Mouse (Mus musculus) liver, embryonic 12.5 days (tissue): ENCODE data around the gene Ints3. TPM values are rescaled to one million over a fixed set of nuclear protein-coding genes. Genes with fewer than 3 reads are reported as not detected.
"Not testable (repeated sequence)": the region's sequence is repeated elsewhere in the genome, so short reads cannot be mapped to it uniquely, and the experiment has no call there.

Experiments used
- ATAC-seq: fragments of 200-750 bp; cut with Nextera tagmentation; 2 replicates; pipeline ENCODE4 v1.8.0; 2017; ENCODE audit warnings: moderate number of reproducible peaks, mild to moderate bottlenecking, moderate library complexity
- H3K27ac ChIP-seq: fragments of 300-500 bp; sonication (generic); 2 replicates; pipeline ENCODE4 v1.5.1; 2016; ENCODE audit warnings: mild to moderate bottlenecking
- H3K27me3 ChIP-seq: fragments of 300-500 bp; sonication (generic); replicated peaks from 2 replicates; pipeline ENCODE4 v1.6.1; 2016; ENCODE audit warnings: mild to moderate bottlenecking, moderate library complexity
- H3K36me3 ChIP-seq: fragments of 300-500 bp; sonication (generic); 2 replicates; pipeline ENCODE4 v1.6.1; 2016; ENCODE audit warnings: mild to moderate bottlenecking, moderate library complexity
- H3K4me1 ChIP-seq: fragments of 300-500 bp; sonication (generic); 2 replicates; pipeline ENCODE4 v1.6.1; 2016
- H3K4me2 ChIP-seq: fragments of 300-500 bp; sonication (generic); 2 replicates; pipeline ENCODE4 v1.6.1; 2016; ENCODE audit warnings: mild to moderate bottlenecking, moderate library complexity
- H3K4me3 ChIP-seq: fragments of 300-500 bp; sonication (generic); 2 replicates; pipeline ENCODE4 v1.5.1; 2016; ENCODE audit warnings: mild to moderate bottlenecking, moderate library complexity
- H3K9ac ChIP-seq: fragments of 300-500 bp; sonication (generic); 2 replicates; pipeline ENCODE4 v1.6.1; 2016; ENCODE audit warnings: mild to moderate bottlenecking, moderate library complexity
- H3K9me3 ChIP-seq: fragments of 300-500 bp; sonication (generic); replicated peaks from 2 replicates; pipeline ENCODE4 v1.6.1; 2016; ENCODE audit warnings: mild to moderate bottlenecking, moderate library complexity
- WGBS: fragments of 180-500 bp; shearing (Covaris S2); methylation state at CpG from one replicate; pipeline ENCODE4 v1.1.7; 2016; ENCODE audit not compliant: insufficient replicate concordance; 5-methylcytosine and 5-hydroxymethylcytosine counted together
- polyA plus RNA-seq: library from polyadenylated mRNA; unstranded; fragments of >200 nt; fragmentation: Nextera tagmentation; extraction: Ambion mirVana; gene quantifications from 2 replicates; pipeline ENCODE4 v1.2.1, GENCODE M21; 2016

Gene Ints3
- polyA plus RNA-seq, 1 experiment from 2014 or later, result 20.8 TPM

GRCm38 (mm10) chr3:90373432-90374028 is 59.9 kb downstream of the Ints3 start:
- Histone ChIP-seq H3K4me3 (no peak overlapping the region), H3K4me1 (peaks cover 6% of the 10 kb centered on the region; the same call in 1 of the 2 replicates), H3K27me3 (no peaks in the 10 kb centered on the region), H3K27ac (no peak overlapping the region), H3K9ac (no peak overlapping the region), H3K36me3 (no peaks in the 10 kb centered on the region), H3K4me2 (no peak overlapping the region), H3K9me3 (no peaks in the 10 kb centered on the region)
- ATAC-seq, result peak; percentile 46; the same call in 1 of the 2 replicates
- 25% methylated on average over 4 of the region's 4 CpGs for WGBS

- Histone ChIP-seq H3K36me3 (no peaks in the 10 kb centered on the region), H3K4me1 (peaks cover 6% of the 10 kb centered on the region; the same call in 1 of the 2 replicates), H3K27me3 (no peaks in the 10 kb centered on the region), H3K9ac (no peak overlapping the region), H3K4me3 (no peak overlapping the region), H3K4me2 (no peak overlapping the region), H3K9me3 (no peaks in the 10 kb centered on the region), H3K27ac (no peak overlapping the region)
- 45% methylated on average over 5 of the region's 5 CpGs for WGBS
- no peak; the same call in 1 of the 2 replicates for ATAC-seq
Measured at GRCm38 (mm10) chr3:90372817-90373216, 60.6 kb downstream of the Ints3 start.

- peaks cover 11% of the 10 kb centered on the region for H3K4me1 ChIP-seq
- H3K4me3 ChIP-seq, result no peak overlapping the region
- no peak overlapping the region for H3K4me2 ChIP-seq
- no peaks in the 10 kb centered on the region for H3K36me3 ChIP-seq
- H3K27ac ChIP-seq, result no peak overlapping the region
- no peak for ATAC-seq
- no peaks in the 10 kb centered on the region for H3K27me3 ChIP-seq
- no peak overlapping the region for H3K9ac ChIP-seq
- H3K9me3 ChIP-seq, result no peaks in the 10 kb centered on the region
- 67% methylated on average over 7 of the region's 7 CpGs for WGBS
Measured at GRCm38 (mm10) chr3:90371857-90372256, 61.6 kb downstream of the Ints3 start.

DNA sequence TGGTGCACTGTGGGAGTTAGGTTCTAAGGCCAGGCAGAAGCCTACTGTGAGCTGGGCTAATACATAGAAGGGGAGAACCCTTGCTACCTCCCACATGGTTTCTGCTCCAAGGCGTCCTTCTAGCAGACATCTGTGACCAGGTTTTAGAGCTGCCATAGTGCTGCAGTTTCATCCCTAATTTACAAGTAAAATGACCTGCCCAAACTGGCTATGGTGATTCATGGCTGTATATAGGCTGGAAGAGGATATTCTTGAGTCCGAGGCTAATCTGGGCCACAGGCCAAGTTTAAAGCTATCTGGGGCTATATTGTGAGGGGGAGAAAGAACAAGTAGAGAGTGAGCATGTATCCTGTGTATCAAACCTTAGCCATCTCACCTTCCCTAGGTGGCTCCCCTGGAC is 64.4 kb downstream of the Ints3 start:
- no peak overlapping the region for H3K4me2 ChIP-seq
- no peak for ATAC-seq
- no peak overlapping the region for H3K9ac ChIP-seq
- no peaks in the 10 kb centered on the region for H3K9me3 ChIP-seq
- H3K4me1 ChIP-seq, result peaks cover 16% of the 10 kb centered on the region
- no peaks in the 10 kb centered on the region for H3K36me3 ChIP-seq
- no peak overlapping the region for H3K4me3 ChIP-seq
- 39% methylated on average over 2 of the region's 2 CpGs for WGBS
- H3K27me3 ChIP-seq, result no peaks in the 10 kb centered on the region
- H3K27ac ChIP-seq, result no peak overlapping the region

DNA sequence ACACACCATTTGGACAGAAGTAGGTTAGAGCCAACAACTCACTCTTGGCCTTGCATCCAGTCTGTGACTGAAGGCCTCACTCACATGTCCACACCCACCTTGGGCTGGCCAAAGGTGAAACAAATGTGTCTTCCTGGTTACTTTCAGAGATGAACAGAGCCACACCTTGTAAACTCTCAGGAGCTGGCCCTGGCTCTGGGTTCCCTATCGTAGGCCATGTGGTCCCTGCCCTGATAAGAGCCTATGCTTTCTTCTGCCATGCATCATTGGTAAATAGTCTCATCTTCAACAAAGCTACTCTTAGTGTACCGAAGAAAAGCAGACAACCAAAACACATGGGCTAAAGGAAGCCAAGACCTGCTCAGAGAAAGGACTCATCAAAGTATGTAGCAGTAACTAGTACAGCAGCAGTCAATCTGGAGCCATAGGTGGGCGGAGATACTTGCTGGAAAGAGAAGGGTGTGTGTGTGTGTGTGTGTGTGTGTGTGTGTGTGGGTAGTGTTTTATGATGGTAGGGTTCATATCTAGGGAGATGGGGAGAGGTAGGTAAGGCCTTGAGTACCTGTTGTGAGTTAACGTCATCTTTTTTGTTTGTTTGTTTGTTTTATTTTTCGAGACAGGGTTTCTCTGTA is 66.3 kb downstream of the Ints3 start:
- Histone ChIP-seq H3K4me3 (no peak overlapping the region), H3K4me1 (peaks cover 25% of the 10 kb centered on the region), H3K4me2 (no peak overlapping the region), H3K9me3 (no peaks in the 10 kb centered on the region), H3K27me3 (no peaks in the 10 kb centered on the region), H3K27ac (no peak overlapping the region), H3K36me3 (peaks cover 9% of the 10 kb centered on the region), H3K9ac (no peak overlapping the region)
- ATAC-seq, result peak; percentile 64
- 67% methylated on average over 5 of the region's 5 CpGs for WGBS

- Histone ChIP-seq H3K27ac (no peak overlapping the region), H3K36me3 (peaks cover 50% of the 10 kb centered on the region), H3K27me3 (no peaks in the 10 kb centered on the region), H3K4me3 (no peak overlapping the region), H3K9ac (no peak overlapping the region), H3K4me2 (no peak overlapping the region), H3K9me3 (no peaks in the 10 kb centered on the region), H3K4me1 (peaks cover 24% of the 10 kb centered on the region)
- ATAC-seq, result no peak
- 75% methylated on average over 2 of the region's 2 CpGs for WGBS
Measured at GRCm38 (mm10) chr3:90362346-90362745, 71.1 kb downstream of the Ints3 start.

GRCm38 (mm10) chr3:90361476-90361875 is 71.9 kb downstream of the Ints3 start:
- 78% methylated on average over 4 of the region's 4 CpGs for WGBS
- no peak overlapping the region for H3K27ac ChIP-seq
- no peak overlapping the region for H3K9ac ChIP-seq
- H3K4me2 ChIP-seq, result no peak overlapping the region
- peaks cover 59% of the 10 kb centered on the region for H3K36me3 ChIP-seq
- H3K4me3 ChIP-seq, result no peak overlapping the region
- ATAC-seq, result no peak
- no peaks in the 10 kb centered on the region for H3K9me3 ChIP-seq
- peaks cover 16% of the 10 kb centered on the region for H3K4me1 ChIP-seq
- H3K27me3 ChIP-seq, result no peaks in the 10 kb centered on the region

- ATAC-seq, result no peak
- Histone ChIP-seq H3K36me3 (peaks cover 81% of the 10 kb centered on the region), H3K9me3 (no peaks in the 10 kb centered on the region), H3K27ac (no peak overlapping the region), H3K27me3 (no peaks in the 10 kb centered on the region), H3K9ac (no peak overlapping the region), H3K4me1 (peaks cover 11% of the 10 kb centered on the region), H3K4me3 (no peak overlapping the region), H3K4me2 (no peak overlapping the region)
- 75% methylated on average over 1 of the region's 1 CpGs for WGBS
Measured at GRCm38 (mm10) chr3:90359230-90359629, 74.2 kb downstream of the Ints3 start.

GRCm38 (mm10) chr3:90357959-90358358 is 75.5 kb downstream of the Ints3 start:
- H3K4me1 ChIP-seq, result no peaks in the 10 kb centered on the region
- no peaks in the 10 kb centered on the region for H3K9me3 ChIP-seq
- H3K27me3 ChIP-seq, result no peaks in the 10 kb centered on the region
- no peak for ATAC-seq
- no peak overlapping the region for H3K27ac ChIP-seq
- peaks cover 91% of the 10 kb centered on the region for H3K36me3 ChIP-seq
- H3K4me2 ChIP-seq, result no peak overlapping the region
- no peak overlapping the region for H3K4me3 ChIP-seq
- 84% methylated on average over 7 of the region's 7 CpGs for WGBS
- no peak overlapping the region for H3K9ac ChIP-seq

- Histone ChIP-seq H3K36me3 (peaks cover 71% of the 10 kb centered on the region), H3K4me1 (no peaks in the 10 kb centered on the region), H3K4me2 (no peak overlapping the region), H3K9me3 (no peaks in the 10 kb centered on the region), H3K27ac (no peak overlapping the region), H3K9ac (no peak overlapping the region), H3K27me3 (no peaks in the 10 kb centered on the region), H3K4me3 (no peak overlapping the region)
- ATAC-seq, result no peak
- WGBS, result 97% methylated on average over 4 of the region's 4 CpGs
Measured at GRCm38 (mm10) chr3:90347847-90348246, 85.6 kb downstream of the Ints3 start.

- H3K27ac ChIP-seq, H3K9me3 ChIP-seq, ATAC-seq, H3K27me3 ChIP-seq, H3K4me3 ChIP-seq, H3K9ac ChIP-seq, H3K4me2 ChIP-seq: not testable (repeated sequence)
- Histone ChIP-seq H3K4me1 (peaks cover 26% of the 10 kb centered on the region), H3K36me3 (peaks cover 45% of the 10 kb centered on the region)
- WGBS, result 62% methylated on average over 2 of the region's 2 CpGs
Measured at GRCm38 (mm10) chr3:90342853-90343252, 90.6 kb downstream of the Ints3 start.
